Mouse (Mus musculus) left cerebral cortex, adult 9 months (tissue): ENCODE measurements around the gene Slc15a3.
A peak's percentile ranks its signal among the peaks of the same experiment; 100 is the strongest.

ENCODE experiments used
- DNase-seq, 2 experiments: peaks; one replicate each; pipeline ENCODE4 v3.0.0; 2022; ENCODE audit warnings: low spot score in 2 of 2

Gene Slc15a3

DNA sequence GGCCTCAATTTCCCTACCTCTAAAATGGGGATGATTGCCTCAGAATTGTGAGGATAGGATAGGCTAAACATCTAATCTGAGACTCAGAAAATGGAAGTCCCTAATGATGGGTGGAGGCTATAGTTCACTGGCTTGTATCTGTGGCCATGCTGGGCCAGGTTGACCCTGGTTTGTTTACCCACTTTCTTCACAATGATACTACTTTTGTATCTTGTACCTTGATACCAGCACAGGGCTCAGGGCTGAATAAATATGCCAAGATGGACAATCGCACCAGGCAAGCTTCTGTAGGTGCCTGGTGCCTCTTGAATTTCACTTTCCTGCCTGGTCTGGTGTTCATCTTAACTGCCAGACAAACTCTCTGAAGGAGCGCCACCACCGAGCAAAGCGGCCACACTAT, 17.0 kb upstream of the Slc15a3 start:
- DNase-seq = no peak

DNA sequence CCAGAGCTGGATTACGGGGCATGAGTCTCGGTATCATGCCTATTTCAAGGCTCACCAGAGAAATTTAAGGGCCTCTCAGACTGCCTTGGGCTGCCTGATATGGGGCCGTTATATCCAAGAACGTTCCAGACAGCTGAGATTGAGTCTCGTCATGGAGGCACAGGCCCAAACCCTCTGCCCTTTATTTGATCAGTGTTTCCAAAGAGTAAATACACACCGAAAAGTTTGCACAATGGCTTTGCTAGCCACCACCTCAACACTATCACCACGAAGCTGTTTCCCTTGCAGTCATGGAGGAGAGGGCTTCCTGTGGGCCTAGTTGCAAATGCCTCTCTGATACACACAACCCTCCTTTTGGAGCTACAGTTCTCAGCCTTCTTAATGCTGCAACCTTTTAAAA, 15.5 kb upstream of the Slc15a3 start:
- no peak for DNase-seq

- DNase-seq = no peak
Observed at GRCm38 (mm10) chr19:10828321-10828720, 11.2 kb upstream of the Slc15a3 start.

- DNase-seq = no peak
Observed at GRCm38 (mm10) chr19:10829436-10830175, 9.9 kb upstream of the Slc15a3 start, which contains the start of gene Cd6. Gene Cd6, minus strand, starts transcription at chr19:10830058.

- peak in 1 of 2 experiments; percentile 52 for DNase-seq
Observed at GRCm38 (mm10) chr19:10831424-10831823, 8.1 kb upstream of the Slc15a3 start.

DNA sequence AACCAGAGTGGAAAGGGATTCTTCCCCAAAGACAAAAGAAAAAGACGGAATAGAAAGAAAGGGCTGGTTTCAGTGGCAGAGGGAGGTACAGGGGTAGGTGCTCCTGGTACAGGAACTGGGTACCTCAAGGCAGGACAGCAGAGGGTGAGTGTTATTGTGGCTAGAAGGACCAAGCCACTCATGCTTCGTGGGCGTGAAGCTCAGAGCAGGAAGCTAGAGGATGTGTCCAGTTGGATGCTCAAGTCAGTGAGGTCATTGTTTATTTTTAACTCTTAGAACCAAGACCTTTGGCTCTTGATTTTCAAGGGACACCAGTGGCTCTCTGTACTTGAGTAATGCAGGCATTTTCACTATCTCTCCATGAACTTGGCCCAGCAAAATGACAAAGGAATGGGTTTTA, 7.5 kb upstream of the Slc15a3 start:
- DNase-seq = no peak

DNA sequence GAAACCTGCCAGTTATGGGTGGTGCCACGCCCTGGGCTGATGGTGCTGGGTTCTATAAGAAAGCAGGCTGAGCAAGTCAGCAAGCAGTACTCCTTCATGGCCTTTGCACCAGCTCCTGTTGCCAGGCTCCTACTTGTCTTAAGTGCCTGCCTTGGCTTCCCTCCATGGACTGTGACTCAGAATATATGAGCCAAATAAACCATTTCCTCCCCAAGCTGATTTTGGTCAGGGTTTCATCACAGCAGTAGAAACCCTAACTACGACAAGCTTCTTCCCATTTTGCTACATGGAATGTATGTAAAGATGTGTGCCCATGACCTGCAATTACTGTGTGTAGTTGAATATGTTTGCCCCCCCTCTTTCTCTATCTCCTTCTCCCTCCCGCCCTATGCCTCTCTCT, 5.9 kb upstream of the Slc15a3 start:
- no peak for DNase-seq

DNA sequence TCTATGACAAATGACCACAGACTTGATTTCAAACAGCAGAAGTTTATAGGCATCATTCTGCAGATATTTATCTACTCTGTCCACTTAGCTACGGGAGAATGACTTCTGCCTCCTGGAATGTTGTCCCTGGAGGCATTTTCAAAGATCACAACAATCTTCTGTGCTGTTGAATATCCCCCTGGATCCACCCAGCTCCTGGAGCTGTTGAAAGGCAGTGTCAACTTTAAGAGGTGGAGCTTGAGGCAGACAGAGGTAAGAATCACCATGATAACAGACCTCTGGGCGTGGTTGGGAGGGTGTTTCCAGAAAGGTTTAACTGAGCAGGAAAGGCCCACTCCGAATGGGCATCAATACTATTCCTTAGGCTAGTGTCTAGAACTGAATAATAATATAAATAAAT, 3.9 kb upstream of the Slc15a3 start:
- no peak for DNase-seq

DNA sequence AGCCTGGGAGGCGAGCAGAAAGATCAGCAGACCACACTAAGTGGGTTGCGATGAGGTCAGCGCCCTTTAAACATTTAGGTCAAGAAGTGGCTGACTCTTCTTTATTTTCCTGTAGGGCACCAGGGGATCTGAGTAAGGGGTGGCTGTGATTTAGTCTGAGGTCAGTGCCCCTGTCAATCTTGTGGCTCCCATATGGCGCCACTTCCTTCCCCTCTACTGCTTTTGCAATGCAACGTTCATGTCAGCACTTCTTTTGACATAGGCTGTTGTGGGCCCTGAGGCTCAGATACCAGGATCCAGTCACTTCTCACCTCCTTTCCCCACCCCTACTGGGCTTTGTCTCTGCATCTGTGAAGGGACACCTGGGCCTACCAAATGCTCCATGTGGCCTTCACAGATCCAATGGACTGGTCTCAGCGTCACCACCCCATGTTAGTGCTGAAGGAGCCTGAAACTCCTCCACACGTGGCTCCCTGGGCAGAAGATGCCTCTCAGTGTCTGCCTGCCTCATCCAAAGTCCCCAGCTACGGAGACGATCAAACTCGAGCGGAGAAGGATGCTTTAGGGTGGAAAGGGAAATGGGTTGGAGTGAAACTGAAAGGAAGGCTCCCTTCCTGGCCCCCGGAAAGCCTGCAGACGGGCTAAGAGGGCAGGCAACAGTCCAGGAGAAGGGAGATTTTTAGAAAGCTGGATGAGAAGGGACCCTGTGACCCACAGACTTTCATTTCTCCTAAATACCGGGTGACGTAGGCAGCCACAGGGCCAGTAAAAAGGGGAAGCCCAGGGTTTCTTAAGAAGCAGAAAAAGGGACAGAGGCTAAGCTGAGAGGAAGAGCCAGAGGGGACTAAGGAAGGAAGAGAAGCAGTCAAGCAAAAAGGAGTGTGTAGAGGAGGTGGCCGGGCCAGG, 2.4 kb downstream of the Slc15a3 start:
- peak; percentile 27 to 32 for DNase-seq

DNA sequence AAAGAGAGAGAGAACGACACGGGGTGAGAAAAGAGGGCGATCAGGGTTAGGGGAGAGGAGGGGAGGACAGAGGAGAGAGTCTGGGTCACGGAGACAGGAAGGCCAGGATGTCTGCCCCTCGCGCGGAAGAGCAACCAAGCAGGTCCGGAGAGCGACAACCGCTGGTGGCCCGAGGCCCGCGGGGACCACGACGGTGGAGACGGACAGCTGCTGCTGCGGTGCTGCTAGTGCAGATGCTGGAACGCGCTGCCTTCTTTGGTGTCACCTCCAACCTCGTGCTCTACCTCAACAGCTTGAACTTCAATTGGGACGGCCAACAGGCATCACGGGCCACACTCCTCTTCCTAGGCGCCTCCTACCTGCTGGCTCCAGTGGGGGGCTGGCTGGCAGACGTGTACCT, 3.4 kb downstream of the Slc15a3 start:
- no peak for DNase-seq

- DNase-seq = no peak
Observed at GRCm38 (mm10) chr19:10844206-10844605, 4.7 kb downstream of the Slc15a3 start.

DNA sequence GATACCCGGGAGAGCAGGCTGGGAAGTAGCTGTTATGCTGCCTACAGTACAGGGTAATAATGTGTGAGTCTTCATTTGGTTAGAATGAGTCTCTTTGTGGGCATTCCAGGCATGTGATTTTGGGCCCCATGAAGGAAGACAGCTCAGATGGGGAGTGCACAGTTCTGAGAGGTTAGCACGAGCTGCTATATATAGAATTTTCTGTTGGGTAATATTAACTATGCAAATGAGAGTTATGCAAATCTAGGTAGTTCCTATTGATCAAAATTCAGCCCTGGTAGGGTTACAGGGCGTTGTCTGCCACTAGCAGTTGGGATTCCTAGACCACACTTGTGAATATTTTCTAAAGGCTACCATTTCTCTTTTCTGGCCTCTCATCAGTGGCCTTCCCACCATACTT, 5.9 kb downstream of the Slc15a3 start:
- DNase-seq = no peak

GRCm38 (mm10) chr19:10846150-10846549, 6.6 kb downstream of the Slc15a3 start:
- no peak for DNase-seq

DNA sequence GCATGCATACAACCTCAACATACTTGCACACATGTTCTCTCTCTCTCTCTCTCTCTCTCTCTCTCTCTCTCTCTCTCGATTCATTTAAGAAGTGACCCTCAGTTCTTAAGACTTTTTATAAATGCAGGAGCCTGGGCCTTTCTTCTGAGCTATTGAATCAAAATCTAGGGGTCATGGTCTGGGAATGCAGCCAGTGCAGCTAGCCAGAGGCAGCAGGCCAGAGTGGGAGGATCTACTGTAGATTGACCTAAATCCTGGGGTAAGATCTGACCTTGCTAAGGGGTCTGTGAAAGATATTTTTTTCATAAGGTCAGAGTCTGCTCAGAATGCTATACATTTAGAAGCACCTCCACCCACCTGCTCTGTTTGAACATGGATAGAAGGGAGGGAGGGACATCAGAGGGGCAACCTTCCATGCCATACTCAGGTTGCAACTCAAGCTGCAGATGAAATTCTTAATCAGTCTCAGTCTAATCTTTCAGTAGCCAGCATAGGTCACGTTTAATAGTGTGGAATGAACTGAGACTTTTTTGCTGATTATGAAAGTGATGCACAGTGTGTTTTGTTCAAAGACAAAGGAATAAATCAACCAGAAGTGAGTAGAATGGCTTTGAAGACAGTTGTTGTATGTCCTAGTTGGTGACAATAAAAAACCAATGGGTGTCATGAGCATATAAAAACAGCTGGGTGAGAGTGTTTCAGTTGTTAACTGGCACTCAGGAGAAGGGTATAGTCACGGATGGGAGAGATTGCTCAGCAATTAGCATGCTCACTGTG, 8.0 kb downstream of the Slc15a3 start:
- no peak for DNase-seq

- no peak for DNase-seq
Observed at GRCm38 (mm10) chr19:10855422-10855821, 15.9 kb downstream of the Slc15a3 start.

- no peak for DNase-seq
Observed at GRCm38 (mm10) chr19:10856520-10856919, 17.0 kb downstream of the Slc15a3 start.

DNA sequence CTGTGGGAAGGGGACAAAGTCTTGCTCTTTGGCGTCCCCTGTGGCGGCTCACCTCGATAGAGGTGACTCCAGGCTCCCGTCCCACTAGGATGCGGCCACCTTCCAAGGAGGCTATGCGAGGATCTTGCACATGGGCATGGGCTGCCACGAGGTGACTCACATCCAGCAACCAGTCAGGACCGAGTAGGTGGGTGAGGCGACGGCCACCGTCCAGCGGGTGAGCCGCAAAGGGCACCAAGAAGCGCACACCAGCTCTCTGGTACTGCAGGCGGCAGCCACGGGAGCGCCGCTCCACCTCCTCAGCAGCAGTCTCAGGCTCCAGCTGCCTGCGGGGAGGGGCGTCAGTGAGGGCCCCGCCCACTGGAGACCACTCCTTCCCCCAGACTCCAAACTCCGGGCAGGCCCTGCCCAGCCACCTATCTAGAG, 20.6 kb downstream of the Slc15a3 start:
- no peak for DNase-seq

GRCm38 (mm10) chr19:10866351-10866750, 26.8 kb downstream of the Slc15a3 start:
- DNase-seq = no peak

GRCm38 (mm10) chr19:10867946-10868622, 28.6 kb downstream of the Slc15a3 start:
- DNase-seq = no peak

- no peak for DNase-seq
Observed at GRCm38 (mm10) chr19:10868623-10869141, 29.2 kb downstream of the Slc15a3 start.

GRCm38 (mm10) chr19:10869241-10869885, 29.8 kb downstream of the Slc15a3 start:
- DNase-seq = peak; percentile 49 to 86
